Mouse (Mus musculus): ENCODE data around the gene Morn3. TPM values are rescaled to one million over a fixed set of nuclear protein-coding genes. Genes with fewer than 3 reads are reported as not detected.

Morn3 gene
- polyA plus RNA-seq, 1 experiment = not detected

DNA sequence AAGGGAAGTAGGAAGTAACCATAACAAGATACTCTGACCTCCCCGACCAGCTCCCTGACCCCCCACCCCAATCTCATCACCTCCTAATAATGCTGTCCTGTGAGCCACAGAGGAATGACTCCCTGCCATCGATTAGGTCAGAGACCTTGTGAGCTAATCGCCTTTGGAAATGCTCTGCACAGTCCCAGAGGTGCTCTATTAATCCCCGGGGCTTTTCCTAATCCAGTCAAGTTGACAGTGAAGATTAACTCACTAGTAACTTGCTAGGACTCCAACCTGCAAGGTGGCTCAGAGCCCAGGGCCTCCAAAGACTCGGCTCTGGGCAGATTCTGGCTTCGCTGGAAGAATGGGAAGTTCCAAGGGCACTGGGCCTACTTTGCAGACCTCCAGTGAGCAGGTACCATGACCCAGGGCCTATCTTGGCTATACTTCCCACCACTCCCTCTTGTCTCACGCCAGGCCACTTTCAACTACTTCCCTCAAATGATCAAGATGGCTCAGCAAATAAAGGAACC is 13.1 kb downstream of the Morn3 start:
- Histone ChIP-seq H3K27ac (ENCODE audit: insufficient read depth, low read depth, low read length) (no peak overlapping the region), H3K27me3 (ENCODE audit: control insufficient read depth, insufficient read depth, low read length) (no peaks in the 10 kb centered on the region), H3K4me3 (ENCODE audit: low read depth, low read length) (no peak overlapping the region), H3K36me3 (ENCODE audit: control insufficient read depth, insufficient read depth, low read length) (peaks cover 15% of the 10 kb centered on the region), H3K4me1 (ENCODE audit: control insufficient read depth, insufficient read depth, insufficient read length, low read length) (peaks cover 22% of the 10 kb centered on the region)
- WGBS = 70% methylated on average over 7 of the region's 7 CpGs
- TF ChIP-seq POLR2A (IDR thresholded peaks at IDR 0.05; ENCODE audit: low read depth, low read length) (no peak), CTCF (IDR thresholded peaks at IDR 0.05; ENCODE audit: extremely low read depth, insufficient read length, insufficient replicate concordance, low read depth, low read length) (no peak)

GRCm38 (mm10) chr5:123031312-123031711 is 15.5 kb downstream of the Morn3 start:
- no peak overlapping the region for H3K4me3 ChIP-seq (ENCODE audit: low read depth, low read length)
- H3K27me3 ChIP-seq (ENCODE audit: control insufficient read depth, insufficient read depth, low read length) = no peaks in the 10 kb centered on the region
- peaks cover 29% of the 10 kb centered on the region for H3K4me1 ChIP-seq (ENCODE audit: control insufficient read depth, insufficient read depth, insufficient read length, low read length)
- TF ChIP-seq CTCF (IDR thresholded peaks at IDR 0.05; ENCODE audit: extremely low read depth, insufficient read length, insufficient replicate concordance, low read depth, low read length) (no peak), POLR2A (IDR thresholded peaks at IDR 0.05; ENCODE audit: low read depth, low read length) (no peak)
- WGBS = 95% methylated on average over 3 of the region's 3 CpGs
- peaks cover 15% of the 10 kb centered on the region for H3K36me3 ChIP-seq (ENCODE audit: control insufficient read depth, insufficient read depth, low read length)
- H3K27ac ChIP-seq (ENCODE audit: insufficient read depth, low read depth, low read length) = no peak overlapping the region

- TF ChIP-seq POLR2A (IDR thresholded peaks at IDR 0.05; ENCODE audit: low read depth, low read length) = no peak
- TF ChIP-seq CTCF (IDR thresholded peaks at IDR 0.05; ENCODE audit: extremely low read depth, insufficient read length, insufficient replicate concordance, low read depth, low read length) = no peak
- Histone ChIP-seq H3K36me3 (ENCODE audit: control insufficient read depth, insufficient read depth, low read length) (peaks cover 15% of the 10 kb centered on the region), H3K27ac (ENCODE audit: insufficient read depth, low read depth, low read length) (no peak overlapping the region), H3K4me3 (ENCODE audit: low read depth, low read length) (no peak overlapping the region), H3K27me3 (ENCODE audit: control insufficient read depth, insufficient read depth, low read length) (no peaks in the 10 kb centered on the region), H3K4me1 (ENCODE audit: control insufficient read depth, insufficient read depth, insufficient read length, low read length) (peaks cover 27% of the 10 kb centered on the region)
- WGBS = 93% methylated on average over 7 of the region's 7 CpGs
Measured at GRCm38 (mm10) chr5:123029729-123030128, 17.1 kb downstream of the Morn3 start.

DNA sequence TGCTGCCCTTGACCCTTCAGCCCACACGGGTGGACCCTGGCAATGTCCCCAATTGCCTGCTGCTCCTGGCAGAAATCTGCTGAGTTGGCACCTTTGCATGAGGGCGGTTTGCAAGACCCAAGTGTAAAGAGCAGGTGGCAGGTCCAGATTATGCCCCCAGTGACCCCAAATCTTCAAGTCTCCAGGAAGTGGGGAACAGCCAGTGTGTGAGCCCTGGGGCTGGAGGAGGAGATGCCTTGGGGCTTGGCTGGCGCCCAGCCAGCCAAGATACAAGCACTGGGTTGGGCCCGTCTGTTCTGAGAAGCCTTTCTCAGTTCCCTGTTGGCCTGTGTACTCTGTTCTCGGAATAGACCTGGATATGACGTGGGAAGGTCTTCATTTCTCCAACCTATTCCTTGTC is 19.4 kb downstream of the Morn3 start:
- H3K36me3 ChIP-seq (ENCODE audit: control insufficient read depth, insufficient read depth, low read length) = peaks cover 15% of the 10 kb centered on the region
- TF ChIP-seq POLR2A (IDR thresholded peaks at IDR 0.05; ENCODE audit: low read depth, low read length) (0 out of 2 replicates have a peak, but pooled peaks have one; percentile 20), CTCF (IDR thresholded peaks at IDR 0.05; ENCODE audit: extremely low read depth, insufficient read length, insufficient replicate concordance, low read depth, low read length) (no peak)
- H3K27ac ChIP-seq (ENCODE audit: insufficient read depth, low read depth, low read length) = peak overlapping the region; percentile 90
- H3K27me3 ChIP-seq (ENCODE audit: control insufficient read depth, insufficient read depth, low read length) = no peaks in the 10 kb centered on the region
- WGBS = 9% methylated on average over 6 of the region's 6 CpGs
- no peak overlapping the region for H3K4me3 ChIP-seq (ENCODE audit: low read depth, low read length)
- peaks cover 20% of the 10 kb centered on the region for H3K4me1 ChIP-seq (ENCODE audit: control insufficient read depth, insufficient read depth, insufficient read length, low read length)

DNA sequence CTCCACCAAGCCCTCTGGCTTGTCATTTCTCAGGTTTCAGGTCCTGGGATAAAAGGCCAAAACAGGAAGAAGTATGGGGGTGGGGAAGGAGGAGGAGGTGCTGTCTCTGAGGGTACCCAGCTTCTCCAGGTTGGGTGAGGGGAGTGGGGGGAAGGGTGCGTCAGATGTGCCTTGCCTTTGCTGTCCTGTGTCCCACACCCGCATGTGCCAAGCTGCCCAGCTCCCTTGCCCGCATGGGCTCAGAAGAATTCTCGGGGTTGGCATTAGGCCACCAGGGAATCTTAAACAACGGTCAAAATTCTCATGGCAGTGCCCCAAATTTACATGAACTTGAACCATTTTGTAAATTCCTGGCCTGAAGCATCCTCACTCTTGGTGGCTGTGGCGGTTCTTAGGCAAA is 20.4 kb downstream of the Morn3 start:
- Histone ChIP-seq H3K4me3 (ENCODE audit: low read depth, low read length) (no peak overlapping the region), H3K36me3 (ENCODE audit: control insufficient read depth, insufficient read depth, low read length) (peaks cover 15% of the 10 kb centered on the region), H3K27me3 (ENCODE audit: control insufficient read depth, insufficient read depth, low read length) (no peaks in the 10 kb centered on the region), H3K27ac (ENCODE audit: insufficient read depth, low read depth, low read length) (peak overlapping the region; percentile 83), H3K4me1 (ENCODE audit: control insufficient read depth, insufficient read depth, insufficient read length, low read length) (peaks cover 22% of the 10 kb centered on the region)
- TF ChIP-seq POLR2A (IDR thresholded peaks at IDR 0.05; ENCODE audit: low read depth, low read length) = no peak
- TF ChIP-seq CTCF (IDR thresholded peaks at IDR 0.05; ENCODE audit: extremely low read depth, insufficient read length, insufficient replicate concordance, low read depth, low read length) = no peak
- 67% methylated on average over 6 of the region's 6 CpGs for WGBS

DNA sequence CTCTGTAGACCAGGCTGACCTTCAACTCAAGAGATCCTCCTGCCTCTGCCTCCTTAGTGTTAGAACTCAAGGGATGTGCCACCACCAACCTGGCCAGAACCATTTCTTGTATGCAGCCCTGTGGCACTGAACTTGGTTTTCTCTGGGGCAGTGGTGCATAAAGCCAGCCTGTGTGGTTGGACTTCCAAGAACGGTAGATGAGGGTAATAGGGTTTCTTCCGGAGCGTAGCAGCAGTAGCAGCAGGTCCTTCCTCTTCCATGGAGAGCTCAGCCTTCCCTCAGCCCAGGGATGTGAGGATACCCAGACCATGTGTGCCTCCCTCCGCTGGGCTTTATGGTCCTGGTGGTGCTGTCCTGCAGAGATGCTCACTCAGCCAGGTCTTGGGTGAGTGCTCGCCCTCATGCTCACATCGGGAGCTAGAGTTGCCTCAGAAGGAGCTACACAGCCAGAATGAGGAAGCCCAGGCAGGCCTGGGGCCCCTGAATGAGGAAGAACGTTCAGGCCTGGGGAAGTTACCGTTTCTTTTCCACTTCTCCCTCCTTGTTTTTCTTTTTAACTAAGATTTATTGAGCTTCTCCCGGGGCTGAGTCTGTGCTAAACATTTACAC is 21.7 kb downstream of the Morn3 start:
- WGBS = 69% methylated on average over 9 of the region's 9 CpGs
- Histone ChIP-seq H3K27ac (ENCODE audit: insufficient read depth, low read depth, low read length) (peak overlapping the region; percentile 47), H3K27me3 (ENCODE audit: control insufficient read depth, insufficient read depth, low read length) (no peaks in the 10 kb centered on the region), H3K4me1 (ENCODE audit: control insufficient read depth, insufficient read depth, insufficient read length, low read length) (peaks cover 22% of the 10 kb centered on the region), H3K4me3 (ENCODE audit: low read depth, low read length) (no peak overlapping the region), H3K36me3 (ENCODE audit: control insufficient read depth, insufficient read depth, low read length) (peaks cover 8% of the 10 kb centered on the region)
- TF ChIP-seq POLR2A (IDR thresholded peaks at IDR 0.05; ENCODE audit: low read depth, low read length) = no peak
- TF ChIP-seq CTCF (IDR thresholded peaks at IDR 0.05; ENCODE audit: extremely low read depth, insufficient read length, insufficient replicate concordance, low read depth, low read length) = no peak

DNA sequence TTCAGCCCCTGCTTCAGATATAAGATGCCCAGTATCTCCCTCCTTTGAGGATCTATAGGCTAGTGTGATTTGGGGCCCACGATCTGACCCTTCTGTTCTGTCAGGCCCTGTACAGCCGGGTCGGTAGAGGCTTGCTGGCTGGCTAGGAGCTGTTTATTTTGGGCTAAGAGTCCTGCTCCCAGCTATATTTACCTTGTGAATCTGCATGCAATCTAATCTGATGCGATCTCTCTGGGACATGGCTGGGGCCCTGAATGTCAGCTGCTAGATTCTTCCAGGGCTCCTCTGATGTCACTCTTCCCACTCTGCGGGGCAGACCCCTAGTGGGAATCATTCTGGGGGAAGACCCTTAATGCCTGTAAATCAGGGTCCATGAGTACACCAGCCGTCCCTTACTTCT is 22.5 kb downstream of the Morn3 start:
- Histone ChIP-seq H3K36me3 (ENCODE audit: control insufficient read depth, insufficient read depth, low read length) (peaks cover 4% of the 10 kb centered on the region), H3K4me1 (ENCODE audit: control insufficient read depth, insufficient read depth, insufficient read length, low read length) (peaks cover 22% of the 10 kb centered on the region), H3K27me3 (ENCODE audit: control insufficient read depth, insufficient read depth, low read length) (no peaks in the 10 kb centered on the region), H3K27ac (ENCODE audit: insufficient read depth, low read depth, low read length) (no peak overlapping the region), H3K4me3 (ENCODE audit: low read depth, low read length) (no peak overlapping the region)
- WGBS = 87% methylated on average over 6 of the region's 6 CpGs
- TF ChIP-seq POLR2A (IDR thresholded peaks at IDR 0.05; ENCODE audit: low read depth, low read length) = no peak
